Mouse (Mus musculus) ES-E14 (cell line): ENCODE data around the gene Gprc5c. TPM values are rescaled to one million over a fixed set of nuclear protein-coding genes. Genes with fewer than 3 reads are reported as not detected.

Source experiments
- DNase-seq: peaks from one replicate; pipeline ENCODE4 v3.0.0-alpha.2; 2013; ENCODE audit warnings: low read depth, low spot score
- H3K27ac ChIP-seq: 2 replicates; pipeline ENCODE4 v1.5.1; 2012; ENCODE audit warnings: low read depth, mild to moderate bottlenecking, low read length, moderate library complexity, mixed read lengths; ENCODE audit not compliant: poor library complexity, insufficient read depth, severe bottlenecking
- H3K36me3 ChIP-seq: 2 replicates; pipeline ENCODE4 v1.6.1; 2012; ENCODE audit warnings: mild to moderate bottlenecking, low read length, moderate library complexity, mixed read lengths; ENCODE audit not compliant: control insufficient read depth, poor library complexity, insufficient read depth, severe bottlenecking
- H3K4me1 ChIP-seq, 2 experiments: fragments of 150-350 bp in 1 of 2; sonication (generic) in 1 of 2; 2 replicates each; pipeline ENCODE4 v1.6.1; 2012; ENCODE audit warnings: low read length in 2 of 2, mild to moderate bottlenecking in 1 of 2, mixed read lengths in 1 of 2; ENCODE audit not compliant: control insufficient read depth in 2 of 2, insufficient read depth in 2 of 2, poor library complexity in 1 of 2
- H3K4me3 ChIP-seq, 2 experiments: fragments of 150-350 bp in 1 of 2; sonication (generic) in 1 of 2; 2 replicates each; pipeline ENCODE4 v1.5.1; 2012; ENCODE audit warnings: low read length in 2 of 2, low read depth in 1 of 2, mild to moderate bottlenecking in 1 of 2, mixed read lengths in 1 of 2; ENCODE audit not compliant: insufficient read depth in 1 of 2, poor library complexity in 1 of 2, severe bottlenecking in 1 of 2
- H3K9ac ChIP-seq: 2 replicates; pipeline ENCODE4 v1.6.1; 2012; ENCODE audit warnings: low read depth, mild to moderate bottlenecking, low read length, mixed read lengths; ENCODE audit not compliant: poor library complexity, insufficient read depth, severe bottlenecking
- H3K9me3 ChIP-seq: fragments of 150-350 bp; sonication (generic); 2 replicates; pipeline ENCODE4 v1.6.1; 2012; ENCODE audit warnings: low read depth, mild to moderate bottlenecking, low read length; ENCODE audit not compliant: control insufficient read depth, insufficient read depth
- CHD2 ChIP-seq: IDR thresholded peaks from 2 replicates; pipeline ENCODE4 v1.6.1; 2014; ENCODE audit warnings: mild to moderate bottlenecking, low read depth, low read length, inconsistent platforms
- HCFC1 ChIP-seq: IDR thresholded peaks from 2 replicates; pipeline ENCODE4 v1.6.1; 2012; ENCODE audit warnings: low read length, inconsistent platforms, borderline replicate concordance; ENCODE audit not compliant: insufficient read depth
- MAFK ChIP-seq: IDR thresholded peaks from 2 replicates; pipeline ENCODE4 v1.6.1; 2014; ENCODE audit warnings: mild to moderate bottlenecking, low read depth, low read length, inconsistent platforms; ENCODE audit not compliant: insufficient read depth
- ZC3H11A ChIP-seq: IDR thresholded peaks from 2 replicates; pipeline ENCODE4 v1.6.1; 2012; ENCODE audit warnings: low read depth, mild to moderate bottlenecking, inconsistent platforms, low read length, borderline replicate concordance
- ZNF384 ChIP-seq: IDR thresholded peaks from 2 replicates; pipeline ENCODE4 v1.6.1; 2012; ENCODE audit warnings: low read depth, low read length, inconsistent platforms
- in situ Hi-C, 2 experiments: fragments of 600-800 bp; cut with MboI; formaldehyde crosslinking; loops; one replicate each; pipeline ENCODE4 v1.15.1; 2025; ENCODE audit warnings: low sequenced_read_pairs in 2 of 2, inconsistent platforms in 1 of 2; ENCODE audit not compliant: unreplicated experiment in 2 of 2
- total RNA-seq: library from RNA; depleted of rRNA; stranded (reverse); fragments of 300-350 nt; gene quantifications from 2 replicates; pipeline ENCODE4 v1.2.3, GENCODE M21; 2012

The Gprc5c gene
- total RNA-seq, 1 experiment: 35.9 TPM

GRCm38 (mm10) chr11:114819110-114819509 lies 31.8 kb upstream of the Gprc5c start:
- DNase-seq: no peak
- no peak overlapping the region for H3K4me3 ChIP-seq
- no peaks in the 10 kb centered on the region for H3K36me3 ChIP-seq
- no peaks in the 10 kb centered on the region for H3K9me3 ChIP-seq
- TF ChIP-seq MAFK (no peak), HCFC1 (no peak), ZC3H11A (no peak), ZNF384 (no peak), CHD2 (no peak)
- H3K9ac ChIP-seq: no peak overlapping the region
- H3K4me1 ChIP-seq: peaks cover 0 to 43% of the 10 kb centered on the region in 2 experiments; a peak in 3 of 4 replicates
- H3K27ac ChIP-seq: peak overlapping the region; percentile 51; the same call in 1 of the 2 replicates
- in situ Hi-C loops: loop anchor here (5.0 kb wide), 1 partner anchor 93 kb away; no protein-coding TSS in a partner anchor

- no peak for DNase-seq
- no peaks in the 10 kb centered on the region for H3K9me3 ChIP-seq
- no peak overlapping the region for H3K9ac ChIP-seq
- in situ Hi-C loops: no loop called here
- TF ChIP-seq MAFK (no peak), CHD2 (no peak), HCFC1 (no peak), ZNF384 (no peak), ZC3H11A (no peak)
- H3K27ac ChIP-seq: no peak overlapping the region
- no peaks in the 10 kb centered on the region for H3K36me3 ChIP-seq
- H3K4me3 ChIP-seq: no peak overlapping the region
- H3K4me1 ChIP-seq: peaks cover 0 to 42% of the 10 kb centered on the region in 2 experiments; a peak in 3 of 4 replicates
Measured at GRCm38 (mm10) chr11:114820444-114820843, 30.5 kb upstream of the Gprc5c start.

- Histone ChIP-seq H3K9ac (no peak overlapping the region), H3K27ac (no peak overlapping the region), H3K36me3 (no peaks in the 10 kb centered on the region), H3K4me1 (peaks cover 0 to 42% of the 10 kb centered on the region in 2 experiments; a peak in 3 of 4 replicates), H3K9me3 (no peaks in the 10 kb centered on the region), H3K4me3 (no peak overlapping the region)
- TF ChIP-seq ZC3H11A: no peak
- TF ChIP-seq CHD2: no peak
- no peak for TF ChIP-seq MAFK
- TF ChIP-seq HCFC1: no peak
- TF ChIP-seq ZNF384: no peak
- in situ Hi-C loops: no loop called here
- DNase-seq: no peak
Measured at GRCm38 (mm10) chr11:114821325-114821724, 29.6 kb upstream of the Gprc5c start.

GRCm38 (mm10) chr11:114822727-114823126 lies 28.2 kb upstream of the Gprc5c start:
- H3K36me3 ChIP-seq: no peaks in the 10 kb centered on the region
- H3K27ac ChIP-seq: no peak overlapping the region
- peak overlapping the region in 1 of 2 experiments; percentile 19; a peak in 2 of 4 replicates for H3K4me3 ChIP-seq
- in situ Hi-C loops: no loop called here
- peaks cover 0 to 38% of the 10 kb centered on the region in 2 experiments; a peak in 3 of 4 replicates for H3K4me1 ChIP-seq
- TF ChIP-seq HCFC1 (no peak), ZNF384 (no peak), CHD2 (no peak), MAFK (no peak), ZC3H11A (no peak)
- no peak overlapping the region for H3K9ac ChIP-seq
- no peak for DNase-seq
- no peaks in the 10 kb centered on the region for H3K9me3 ChIP-seq

- no peak for TF ChIP-seq MAFK
- no peak for TF ChIP-seq ZNF384
- no peak for TF ChIP-seq HCFC1
- TF ChIP-seq ZC3H11A: no peak
- no peak for TF ChIP-seq CHD2
- no peak for DNase-seq
- H3K27ac ChIP-seq: peak overlapping the region; percentile 22; the same call in 1 of the 2 replicates
- no peak overlapping the region for H3K9ac ChIP-seq
- H3K4me3 ChIP-seq: no peak overlapping the region
- peaks cover 0 to 34% of the 10 kb centered on the region in 2 experiments; a peak in 3 of 4 replicates for H3K4me1 ChIP-seq
- no peaks in the 10 kb centered on the region for H3K9me3 ChIP-seq
- in situ Hi-C loops: no loop called here
- H3K36me3 ChIP-seq: no peaks in the 10 kb centered on the region
Measured at GRCm38 (mm10) chr11:114823199-114823725, 27.7 kb upstream of the Gprc5c start.
